Mouse (Mus musculus): Measurements from ENCODE around the gene Mapk12.

DNA sequence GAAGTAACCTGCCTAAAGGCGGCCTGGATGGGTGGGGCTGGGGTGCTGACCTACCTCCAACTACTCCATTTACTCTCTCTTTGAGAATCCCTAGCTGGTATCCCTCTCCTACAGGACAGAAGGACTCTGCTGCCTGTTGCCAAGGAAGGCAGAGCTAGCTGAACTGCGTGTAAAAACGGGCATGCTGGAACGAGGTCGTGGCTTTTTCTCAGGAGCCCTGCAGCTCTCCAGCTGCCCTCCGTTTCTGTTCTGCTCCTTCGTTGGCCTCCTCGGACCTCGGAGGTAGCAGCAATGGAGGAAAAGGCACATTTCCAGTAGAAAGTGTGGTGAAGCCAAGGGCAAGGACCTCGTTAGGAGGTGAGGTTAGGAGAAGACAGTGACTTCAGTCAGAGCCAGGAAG, 28.4 kb upstream of the Mapk12 start:
- TF ChIP-seq CTCF (IDR thresholded peaks at IDR 0.05; ENCODE audit: control insufficient read depth, insufficient read depth, low read length) (no peak), POLR2A (IDR thresholded peaks at IDR 0.05; ENCODE audit: borderline replicate concordance, control insufficient read depth, low read depth, low read length) (no peak)
